Mouse (Mus musculus) heart, adult 2 months (tissue): ENCODE measurements around the gene Atp2a1.

Experiments used
- CTCF ChIP-seq: fragments of 200-600 bp; IDR thresholded peaks from 2 replicates; pipeline ENCODE4 v1.8.1; 2022; ENCODE audit warnings: antibody characterized with exemption, mild to moderate bottlenecking, moderate library complexity
- EP300 ChIP-seq: fragments of 200-500 bp; IDR thresholded peaks from 2 replicates; pipeline ENCODE4 v1.6.1; 2011; ENCODE audit warnings: low read depth, low read length, control low read depth; ENCODE audit not compliant: insufficient read depth

- TF ChIP-seq CTCF, result no peak
- no peak for TF ChIP-seq EP300
These were observed 29.1 kb upstream of the Atp2a1 start for GRCm38 (mm10) chr7:126491973-126492372.
